Mouse (Mus musculus) gastrocnemius, postnatal 10 days (tissue): ENCODE data around the gene Ulk2. TPM values are rescaled to one million over a fixed set of nuclear protein-coding genes. Genes with fewer than 3 reads are reported as not detected.
"Not testable (repeated sequence)": the region's sequence is repeated elsewhere in the genome, so short reads cannot be mapped to it uniquely, and the experiment has no call there.

Experiments
- DNase-seq: peaks from one replicate; pipeline ENCODE4 v3.0.0; 2021; ENCODE audit warnings: mixed read lengths
- long read RNA-seq, 2 experiments: library from polyadenylated mRNA; stranded (forward); transcript quantifications; one replicate each; pipeline ENCODE4 v2.0.0; 2021
- total RNA-seq, 2 experiments: library from RNA; stranded (reverse); gene quantifications; 2 replicates each; pipeline ENCODE4 v1.2.3; 2021

Ulk2 gene
- total RNA-seq: 10 to 100 TPM; 47.6 to 53.6 TPM
- long read RNA-seq, experiment 1, full-length matches to known transcripts: 42 of 63 reads
- long read RNA-seq, experiment 1, partial matches to known transcripts: 11 of 63 reads
- long read RNA-seq, experiment 1, other reads (novel, unspliced or antisense): 10 of 63 reads
- long read RNA-seq, experiment 2, full-length matches to known transcripts: 32 of 56 reads
- long read RNA-seq, experiment 2, partial matches to known transcripts: 14 of 56 reads
- long read RNA-seq, experiment 2, other reads (novel, unspliced or antisense): 10 of 56 reads

GRCm38 (mm10) chr11:61854988-61855411 lies at the start of gene Ulk2:
Gene Ulk2 (minus strand): TSS chr11:61855073.
- peak; percentile 89 for DNase-seq

DNA sequence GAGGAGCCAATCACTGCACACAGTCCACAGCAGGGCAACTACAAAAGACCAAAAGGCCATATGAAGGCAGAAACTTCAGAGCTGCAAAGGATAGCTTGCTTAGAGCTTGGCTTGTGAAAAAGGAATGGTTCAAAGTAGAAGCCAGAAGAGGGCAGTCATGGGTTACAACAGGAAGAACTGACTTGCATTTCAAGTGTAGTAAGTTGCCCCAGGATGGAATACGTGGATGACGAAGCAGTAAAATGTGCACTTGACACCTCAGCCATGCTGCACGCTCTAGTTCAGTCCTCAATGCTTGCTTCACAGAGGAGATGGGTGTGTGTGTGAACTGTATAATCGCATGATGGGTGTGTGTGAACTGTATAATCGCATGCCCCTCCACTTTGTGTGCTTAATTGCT lies 27.3 kb upstream of the Ulk2 start:
- no peak for DNase-seq

DNA sequence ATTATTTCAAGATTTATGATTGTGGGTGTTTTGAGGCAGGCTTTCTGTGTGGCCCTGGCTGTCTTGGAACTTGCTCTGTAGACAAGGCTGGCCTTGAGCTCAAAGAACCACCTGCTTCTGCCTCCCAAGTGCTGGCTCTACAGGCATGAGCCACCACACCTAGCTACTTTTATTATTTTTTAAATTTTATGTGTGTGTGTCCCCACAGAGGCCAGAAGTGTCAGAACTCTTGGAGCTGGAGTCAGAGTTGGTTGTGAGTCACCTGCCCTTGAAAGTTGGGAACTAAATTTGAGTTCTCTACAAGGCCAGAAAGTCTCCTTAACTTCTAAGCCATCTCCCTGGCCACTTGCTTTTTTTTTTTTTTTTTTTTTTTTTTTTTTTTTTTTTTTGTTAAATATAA lies 25.0 kb upstream of the Ulk2 start:
- no peak for DNase-seq

- DNase-seq: no peak
Measured at GRCm38 (mm10) chr11:61871881-61872280, 17.0 kb upstream of the Ulk2 start.

DNA sequence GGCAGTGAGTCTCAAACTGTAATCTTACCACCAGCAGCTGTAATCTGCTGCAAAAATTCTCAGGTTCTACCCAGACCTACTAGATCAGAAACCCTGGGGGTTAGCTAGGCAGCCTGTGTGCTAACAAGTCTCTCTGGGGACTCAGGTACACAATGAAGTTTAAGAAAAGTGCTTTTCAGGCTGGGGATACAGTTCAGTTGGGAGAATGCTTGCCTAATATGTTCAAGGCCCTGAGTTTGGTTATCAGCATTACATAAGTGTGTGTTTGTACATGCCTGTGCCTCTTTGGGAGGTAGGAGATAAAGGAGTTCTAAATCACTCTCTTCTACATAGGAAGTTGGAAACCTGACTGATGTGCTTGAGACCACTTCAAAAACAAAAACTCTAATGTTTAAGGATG lies 12.0 kb upstream of the Ulk2 start:
- DNase-seq: no peak

DNA sequence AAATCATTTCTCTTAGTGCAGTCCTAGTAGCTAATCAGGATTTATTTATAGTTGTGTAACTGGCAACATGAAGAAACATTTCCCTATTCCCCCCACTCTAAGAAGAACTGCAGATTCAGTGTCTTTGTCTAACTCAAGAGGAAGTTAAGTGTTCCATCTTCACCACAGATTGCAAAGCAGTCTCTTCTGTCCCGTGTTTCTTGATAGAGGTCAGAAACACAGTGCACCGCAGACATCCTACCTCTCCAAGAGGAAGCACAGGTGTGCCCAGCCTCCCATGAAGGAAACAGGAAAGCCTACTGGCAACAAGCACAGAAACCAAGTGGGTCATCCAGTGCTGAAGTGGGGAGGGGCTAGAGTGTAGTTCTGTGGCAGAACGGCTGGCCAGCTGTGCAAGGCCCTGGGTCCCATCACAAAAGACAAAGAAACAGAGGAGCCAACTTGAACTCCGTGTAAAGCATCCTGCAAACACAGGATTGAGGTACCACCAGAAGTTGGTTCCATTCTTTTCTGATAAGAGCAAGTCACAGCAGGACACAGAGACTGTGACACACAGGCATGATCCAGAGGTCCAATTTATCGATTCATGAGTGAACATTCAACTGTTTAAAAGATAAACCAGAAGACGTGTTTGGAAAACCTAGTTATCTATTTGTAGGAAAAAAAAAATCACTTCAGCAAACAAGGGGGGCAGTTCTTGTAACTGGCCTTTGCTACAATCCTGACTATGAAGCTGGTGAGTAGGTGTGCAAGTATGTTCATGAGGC lies 7.1 kb upstream of the Ulk2 start:
- DNase-seq: no peak

DNA sequence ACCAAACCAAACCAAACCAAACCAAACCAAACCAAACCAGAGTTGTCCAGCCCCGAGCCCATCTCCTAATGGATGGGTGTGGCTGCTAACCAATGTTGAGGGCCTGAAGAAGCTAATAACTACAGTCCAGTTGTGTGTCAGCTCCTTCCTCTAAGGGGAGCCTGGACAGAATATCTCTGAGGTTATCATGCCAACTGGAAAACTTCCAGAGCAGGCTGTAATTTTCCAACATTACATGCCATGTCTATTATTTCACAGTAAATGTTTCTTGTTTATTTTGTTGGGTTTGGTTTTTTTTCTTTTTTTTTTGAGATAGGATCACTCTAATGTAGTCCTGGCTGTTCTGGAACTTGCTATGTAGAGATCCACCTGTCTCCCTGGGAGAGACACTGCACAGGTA lies 4.4 kb upstream of the Ulk2 start:
- no peak for DNase-seq

GRCm38 (mm10) chr11:61855539-61855938 lies 666 bp upstream of the Ulk2 start:
- DNase-seq: no peak

- DNase-seq: peak; percentile 74
Measured at GRCm38 (mm10) chr11:61854211-61854987, 474 bp downstream of the Ulk2 start.

GRCm38 (mm10) chr11:61853659-61854058 lies 1.2 kb downstream of the Ulk2 start:
- DNase-seq: no peak

GRCm38 (mm10) chr11:61852916-61853315 lies 2.0 kb downstream of the Ulk2 start:
- no peak for DNase-seq

- DNase-seq: no peak
Measured at GRCm38 (mm10) chr11:61851195-61851594, 3.7 kb downstream of the Ulk2 start.

DNA sequence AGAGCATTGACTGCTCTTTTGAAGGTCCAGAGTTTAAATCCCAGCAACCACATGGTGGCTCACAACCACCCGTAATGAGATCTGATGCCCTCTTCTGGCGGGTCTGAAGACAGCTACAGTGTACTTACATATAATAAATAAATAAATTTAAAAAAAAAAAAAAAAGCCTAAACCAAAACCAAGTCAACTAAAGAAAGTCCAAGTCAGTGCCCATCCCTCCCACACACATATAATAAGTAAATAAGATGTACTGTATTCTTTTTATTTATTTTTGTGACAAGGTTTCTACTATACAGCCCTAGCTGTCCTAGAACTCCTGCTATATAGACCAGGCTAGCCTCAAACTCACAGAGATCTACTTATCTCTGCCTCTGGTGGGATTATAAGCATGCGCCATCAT lies 14.2 kb downstream of the Ulk2 start:
- not testable (repeated sequence) for DNase-seq

DNA sequence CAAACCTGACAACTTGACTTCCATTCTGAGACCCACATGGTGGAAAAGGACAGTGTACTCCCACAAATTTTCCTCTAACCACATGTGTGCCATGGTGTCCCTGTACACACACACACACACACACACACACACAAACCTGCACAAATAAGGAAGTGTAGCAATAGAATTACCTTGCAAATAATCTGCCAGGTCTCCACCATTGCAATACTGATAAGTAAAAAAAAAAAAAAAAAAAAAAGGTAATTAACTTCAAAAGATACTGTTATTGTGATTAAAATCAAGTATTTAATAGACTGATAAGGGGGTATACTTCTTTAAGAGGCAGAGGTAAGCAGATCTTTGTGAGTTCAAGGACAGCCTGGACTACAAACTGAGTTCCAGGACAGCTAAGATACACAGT lies 14.9 kb downstream of the Ulk2 start:
- no peak for DNase-seq

DNA sequence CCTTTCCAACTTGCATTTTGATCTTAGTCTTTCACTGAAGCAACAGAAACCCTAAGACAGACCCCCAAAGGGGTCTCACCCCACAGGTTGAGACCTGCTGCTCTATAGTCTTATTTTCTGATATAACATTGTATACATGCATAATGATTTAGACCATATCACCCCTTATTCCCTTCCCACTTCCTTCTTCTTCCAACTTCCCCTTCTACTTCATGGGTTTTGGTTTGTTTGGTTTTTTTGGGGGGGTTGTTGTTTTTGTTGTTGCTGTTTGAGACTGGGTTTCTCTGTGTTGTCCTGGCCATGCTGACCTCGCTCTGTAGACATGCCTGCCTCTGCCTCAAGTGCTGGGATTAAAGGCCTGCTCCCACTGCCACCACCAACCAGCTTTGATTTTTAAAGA lies 15.7 kb downstream of the Ulk2 start:
- DNase-seq: no peak

DNA sequence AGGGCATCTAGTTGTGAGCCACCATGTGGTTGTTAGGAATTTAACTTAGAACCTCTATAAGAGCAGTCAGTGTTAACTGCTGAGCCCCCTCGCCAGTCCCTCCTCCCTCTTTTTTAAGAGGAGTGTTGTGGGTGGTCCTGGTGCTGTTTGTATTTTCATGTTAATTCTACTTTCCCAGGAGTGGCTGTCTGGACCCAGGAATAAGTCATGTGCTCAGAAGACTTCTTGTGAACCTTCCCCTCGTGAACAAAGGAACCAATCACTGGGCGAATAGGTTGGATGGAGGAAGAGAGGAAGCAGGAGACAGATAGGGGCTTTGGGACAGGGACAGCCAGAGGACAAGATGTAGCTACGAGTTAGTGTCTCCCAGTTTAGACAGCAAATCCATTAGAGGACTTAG lies 45.1 kb downstream of the Ulk2 start:
- DNase-seq: no peak

DNA sequence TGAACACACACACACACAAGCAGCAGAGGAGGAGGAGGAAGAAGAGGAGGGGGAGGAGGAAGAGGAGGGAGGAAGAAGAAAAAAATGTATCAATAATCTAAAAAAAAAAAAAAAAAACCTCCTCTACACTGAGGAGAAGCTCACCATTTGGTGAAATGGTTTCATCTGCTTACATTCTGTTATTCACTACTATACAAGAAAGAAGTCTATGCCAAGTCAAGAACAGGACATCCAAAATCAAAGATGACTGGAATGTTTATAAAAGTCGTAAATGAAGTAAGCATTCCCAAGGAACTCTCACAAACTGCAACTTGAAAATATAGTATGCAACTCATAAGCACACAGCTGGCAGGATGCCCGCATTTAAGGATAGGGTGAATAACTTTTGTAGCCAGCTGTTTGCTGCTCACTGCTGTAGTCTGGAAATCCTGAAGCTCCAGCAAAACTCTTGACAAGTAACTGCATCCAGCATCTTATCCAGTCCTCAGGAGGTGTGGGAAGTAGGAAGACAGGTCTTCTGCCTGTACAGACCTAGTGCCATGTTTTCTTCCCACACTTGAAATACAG lies 46.2 kb downstream of the Ulk2 start:
- no peak for DNase-seq

- DNase-seq: no peak
Measured at GRCm38 (mm10) chr11:61793441-61793840, 61.4 kb downstream of the Ulk2 start.

DNA sequence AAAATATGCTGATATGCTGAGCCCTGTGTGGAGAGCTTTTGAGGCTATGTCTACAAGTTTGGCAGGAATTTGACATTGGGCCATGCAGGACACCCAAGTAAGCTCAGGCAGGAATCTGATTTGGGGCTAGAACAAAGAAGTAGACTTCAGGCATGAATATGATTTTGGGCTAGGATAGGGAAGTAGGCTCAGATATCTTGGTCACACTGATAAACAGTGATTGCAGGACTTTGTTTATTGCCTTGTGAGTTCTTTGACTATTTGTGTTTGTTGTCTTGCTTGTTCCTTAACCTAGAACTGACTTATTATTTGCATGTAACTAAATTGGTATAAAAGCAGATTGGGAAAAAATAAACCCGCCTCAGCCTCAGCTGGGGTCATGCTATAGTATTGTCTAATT lies 66.3 kb downstream of the Ulk2 start:
- DNase-seq: no peak

GRCm38 (mm10) chr11:61782526-61782925 lies 72.3 kb downstream of the Ulk2 start:
- DNase-seq: not testable (repeated sequence)

GRCm38 (mm10) chr11:61774551-61775149 lies 80.2 kb downstream of the Ulk2 start:
- DNase-seq: no peak
